Mouse (Mus musculus) stomach, embryonic 16.5 days (tissue): ENCODE data around the gene Picalm. TPM values are rescaled to one million over a fixed set of nuclear protein-coding genes. Genes with fewer than 3 reads are reported as not detected.

Source experiments
- ATAC-seq: fragments of 200-750 bp; cut with Nextera tagmentation; 2 replicates; pipeline ENCODE4 v1.8.0; 2017; ENCODE audit warnings: moderate number of reproducible peaks, moderate TSS enrichment; ENCODE audit not compliant: insufficient read depth, low FRiP score
- H3K27ac ChIP-seq: fragments of 300-500 bp; sonication (generic); 2 replicates; pipeline ENCODE4 v1.5.1; 2014; ENCODE audit warnings: low read length
- H3K27me3 ChIP-seq: fragments of 300-500 bp; sonication (generic); 2 replicates; pipeline ENCODE4 v1.6.1; 2014; ENCODE audit warnings: low read length, control low read depth, mixed read lengths; ENCODE audit not compliant: control insufficient read depth, insufficient read depth
- H3K36me3 ChIP-seq: fragments of 300-500 bp; sonication (generic); 2 replicates; pipeline ENCODE4 v1.6.1; 2014; ENCODE audit warnings: low read length; ENCODE audit not compliant: control insufficient read depth, insufficient read depth
- H3K4me1 ChIP-seq: fragments of 300-500 bp; sonication (generic); 2 replicates; pipeline ENCODE4 v1.6.1; 2014; ENCODE audit warnings: low read length, control low read depth, mixed read lengths; ENCODE audit not compliant: control insufficient read depth, insufficient read depth
- H3K4me2 ChIP-seq: fragments of 300-500 bp; sonication (generic); 2 replicates; pipeline ENCODE4 v1.6.1; 2014; ENCODE audit warnings: low read depth, low read length, mixed read lengths
- H3K4me3 ChIP-seq: fragments of 300-500 bp; sonication (generic); replicated peaks from 2 replicates; pipeline ENCODE4 v1.5.1; 2014; ENCODE audit warnings: mild to moderate bottlenecking, low read length
- H3K9ac ChIP-seq: fragments of 300-500 bp; sonication (generic); 2 replicates; pipeline ENCODE4 v1.6.1; 2014; ENCODE audit warnings: low read length
- H3K9me3 ChIP-seq: fragments of 300-500 bp; sonication (generic); replicated peaks from 2 replicates; pipeline ENCODE4 v1.6.1; 2016; ENCODE audit warnings: low read length, control low read depth; ENCODE audit not compliant: control insufficient read depth
- WGBS: fragments of 180-500 bp; shearing (Covaris S2); extraction: QIAGEN DNeasy Blood & Tissue Kit; methylation state at CpG from one replicate; pipeline ENCODE4 v1.1.7; 2014; 5-methylcytosine and 5-hydroxymethylcytosine counted together
- polyA plus RNA-seq: library from polyadenylated mRNA; unstranded; fragments of >200 nt; fragmentation: Nextera tagmentation; extraction: Ambion mirVana; gene quantifications from 2 replicates; pipeline ENCODE4 v1.2.1, GENCODE M21; 2015

The Picalm gene
- polyA plus RNA-seq, 1 experiment from 2014 or later = 46.9 TPM

DNA sequence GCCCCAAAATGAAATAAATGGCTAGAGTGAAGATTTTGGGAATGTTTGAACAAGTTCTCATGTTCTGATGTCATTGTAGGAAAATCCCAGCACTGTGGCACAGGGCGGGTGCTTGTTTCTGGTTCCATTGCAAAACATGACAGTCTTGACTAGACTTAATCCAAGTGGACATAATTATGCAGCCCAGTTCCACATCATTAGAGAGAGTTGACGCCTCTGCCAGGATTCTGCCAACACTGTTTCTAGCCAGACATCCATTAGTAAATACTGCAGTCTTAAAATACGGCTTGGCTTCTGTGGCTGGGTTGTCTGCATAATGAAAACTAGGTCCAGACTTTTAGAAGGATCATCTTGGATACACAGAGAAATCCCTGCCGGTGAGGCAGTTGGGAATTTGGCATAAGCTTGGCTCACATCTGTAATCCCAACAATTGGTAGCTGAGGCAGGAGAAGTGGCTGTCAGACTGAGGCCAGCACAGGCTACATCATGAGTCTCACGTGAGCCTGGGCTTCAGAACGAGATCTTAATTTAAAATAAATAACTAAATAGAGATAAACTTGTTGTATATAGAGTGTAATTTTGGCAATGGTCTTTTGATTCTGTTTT lies 34.1 kb upstream of the Picalm start:
- H3K4me3 ChIP-seq = no peak overlapping the region
- no peaks in the 10 kb centered on the region for H3K9me3 ChIP-seq
- no peak overlapping the region for H3K9ac ChIP-seq
- no peaks in the 10 kb centered on the region for H3K27me3 ChIP-seq
- WGBS = 47% methylated on average over 6 of the region's 6 CpGs
- no peak overlapping the region for H3K27ac ChIP-seq
- peak; percentile 78; the same call in 1 of the 2 replicates for ATAC-seq
- H3K4me1 ChIP-seq = peaks cover 3% of the 10 kb centered on the region; the same call in 1 of the 2 replicates
- H3K36me3 ChIP-seq = no peaks in the 10 kb centered on the region
- H3K4me2 ChIP-seq = no peak overlapping the region

DNA sequence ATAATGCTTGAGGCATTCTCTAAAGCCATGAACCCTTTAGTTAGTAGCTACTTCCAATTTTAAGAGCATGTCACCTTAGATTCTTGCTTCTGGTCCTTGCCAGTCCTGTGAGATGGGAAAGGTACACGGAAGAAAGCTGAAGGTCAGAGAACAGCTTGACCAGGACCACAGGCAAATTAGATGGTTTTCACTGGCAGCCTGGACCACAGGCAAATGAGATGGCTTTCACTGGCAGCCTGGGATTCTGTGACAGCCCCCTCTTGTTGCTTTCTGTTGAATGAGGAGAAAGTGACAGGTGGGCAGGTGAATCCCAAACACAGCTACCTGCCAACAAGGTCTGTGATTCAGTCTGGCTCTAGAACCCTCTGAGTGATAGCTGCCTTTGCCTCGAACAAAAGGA lies 33.4 kb upstream of the Picalm start:
- H3K4me2 ChIP-seq = no peak overlapping the region

DNA sequence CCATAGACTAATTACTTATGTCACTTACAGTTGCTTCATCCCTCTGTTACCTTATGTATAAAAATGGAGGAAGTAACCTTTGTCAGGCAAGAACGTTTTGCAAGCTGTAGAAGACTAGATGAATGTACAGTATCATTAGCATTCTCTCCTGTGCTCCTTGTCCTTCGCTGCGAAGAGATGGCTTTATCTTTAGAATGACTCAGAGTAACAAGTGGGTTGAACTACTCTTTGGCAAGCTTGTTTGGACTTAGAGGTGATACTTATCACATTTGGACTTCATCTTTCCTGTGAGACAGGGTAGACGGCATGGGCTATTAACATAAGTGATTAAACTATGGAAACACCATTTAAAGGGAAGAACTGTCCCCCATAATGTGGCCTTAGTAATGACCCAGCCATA lies 31.8 kb upstream of the Picalm start:
- Histone ChIP-seq H3K9ac (no peak overlapping the region), H3K27me3 (no peaks in the 10 kb centered on the region), H3K27ac (no peak overlapping the region), H3K4me3 (no peak overlapping the region), H3K9me3 (no peaks in the 10 kb centered on the region), H3K4me2 (no peak overlapping the region), H3K36me3 (no peaks in the 10 kb centered on the region), H3K4me1 (peaks cover 3% of the 10 kb centered on the region; the same call in 1 of the 2 replicates)
- 68% methylated on average over 4 of the region's 4 CpGs for WGBS
- ATAC-seq = no peak

More for the DNA sequence above, 33.4 kb upstream of the Picalm start:
- Histone ChIP-seq H3K4me1 (peaks cover 3% of the 10 kb centered on the region; the same call in 1 of the 2 replicates), H3K36me3 (no peaks in the 10 kb centered on the region), H3K27ac (no peak overlapping the region), H3K4me3 (no peak overlapping the region), H3K9ac (no peak overlapping the region), H3K9me3 (no peaks in the 10 kb centered on the region), H3K27me3 (no peaks in the 10 kb centered on the region)
- WGBS = 54% methylated on average over 2 of the region's 2 CpGs
- ATAC-seq = no peak

DNA sequence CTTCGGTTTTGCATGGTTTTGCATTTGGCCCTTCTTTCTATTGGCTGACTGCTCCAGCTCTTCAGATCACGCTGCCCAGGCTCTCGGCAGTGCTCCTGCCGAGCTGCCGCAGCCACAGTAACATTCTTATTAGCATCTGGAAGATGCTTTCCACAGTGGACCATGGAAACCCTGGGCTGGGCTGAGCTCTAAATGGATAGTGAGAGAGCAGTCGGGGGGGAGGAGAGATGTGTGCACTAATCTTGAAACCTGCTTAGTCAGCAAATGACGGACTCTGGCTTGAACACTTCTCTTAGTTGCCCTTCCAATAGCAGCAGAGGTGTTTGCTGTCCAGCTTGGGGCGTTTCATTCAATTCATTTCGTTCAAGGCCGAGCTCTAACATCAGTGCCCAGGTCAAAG lies 30.8 kb upstream of the Picalm start:
- Histone ChIP-seq H3K4me1 (peaks cover 3% of the 10 kb centered on the region; the same call in 1 of the 2 replicates), H3K27ac (no peak overlapping the region), H3K4me2 (no peak overlapping the region), H3K9ac (no peak overlapping the region), H3K27me3 (no peaks in the 10 kb centered on the region), H3K9me3 (no peaks in the 10 kb centered on the region), H3K4me3 (no peak overlapping the region), H3K36me3 (no peaks in the 10 kb centered on the region)
- no peak for ATAC-seq
- WGBS = 52% methylated on average over 10 of the region's 10 CpGs

DNA sequence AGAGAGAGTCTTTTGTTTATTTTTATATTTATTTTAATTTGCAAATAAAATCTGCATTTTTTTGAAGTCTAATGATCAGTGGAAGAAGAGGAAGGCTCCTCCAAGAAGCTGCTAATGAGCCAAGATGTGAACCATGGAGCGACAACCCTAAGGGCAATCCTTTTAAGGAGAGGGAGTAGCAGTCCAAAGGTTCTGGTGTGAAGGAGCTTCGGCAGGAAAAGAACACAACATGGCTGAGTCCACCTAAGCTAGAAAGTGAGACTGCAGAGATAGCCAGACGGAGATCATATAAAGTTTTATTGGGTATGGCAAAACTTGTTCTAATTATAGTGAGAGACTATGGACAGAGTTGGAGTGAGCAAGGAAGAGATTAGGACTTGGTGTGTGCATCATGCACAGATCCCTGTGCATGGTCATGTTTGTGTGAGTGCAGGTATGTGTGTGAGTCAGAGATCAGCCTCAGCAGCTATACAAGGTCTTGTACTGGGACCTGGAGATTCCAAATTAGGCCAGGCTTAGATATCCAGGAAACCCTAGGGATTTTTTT lies 29.3 kb upstream of the Picalm start:
- Histone ChIP-seq H3K9ac (no peak overlapping the region), H3K4me2 (no peak overlapping the region), H3K4me1 (peaks cover 3% of the 10 kb centered on the region; the same call in 1 of the 2 replicates), H3K9me3 (no peaks in the 10 kb centered on the region), H3K27ac (no peak overlapping the region), H3K36me3 (no peaks in the 10 kb centered on the region), H3K27me3 (no peaks in the 10 kb centered on the region), H3K4me3 (no peak overlapping the region)
- ATAC-seq = no peak
- WGBS = 85% methylated on average over 3 of the region's 3 CpGs

DNA sequence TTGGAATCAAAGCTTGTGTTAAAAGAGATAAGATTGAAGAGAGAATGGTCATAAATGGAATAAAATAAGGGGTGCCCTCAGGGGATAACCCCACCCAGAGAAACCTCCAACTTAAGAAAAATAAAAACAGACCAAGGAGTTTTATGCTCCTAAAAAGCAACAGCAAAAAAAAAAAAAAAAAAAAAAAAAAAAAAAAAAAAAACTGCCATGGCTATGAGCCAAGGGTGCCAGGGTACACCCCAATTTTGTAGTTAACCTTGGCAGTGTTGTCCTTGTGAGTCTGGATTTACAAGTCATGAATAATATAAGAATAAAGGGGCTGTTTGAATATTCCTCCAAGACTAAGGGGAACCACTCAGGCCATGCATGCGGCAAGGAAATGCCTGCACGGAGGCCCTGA lies 13.9 kb upstream of the Picalm start:
- no peak for ATAC-seq

DNA sequence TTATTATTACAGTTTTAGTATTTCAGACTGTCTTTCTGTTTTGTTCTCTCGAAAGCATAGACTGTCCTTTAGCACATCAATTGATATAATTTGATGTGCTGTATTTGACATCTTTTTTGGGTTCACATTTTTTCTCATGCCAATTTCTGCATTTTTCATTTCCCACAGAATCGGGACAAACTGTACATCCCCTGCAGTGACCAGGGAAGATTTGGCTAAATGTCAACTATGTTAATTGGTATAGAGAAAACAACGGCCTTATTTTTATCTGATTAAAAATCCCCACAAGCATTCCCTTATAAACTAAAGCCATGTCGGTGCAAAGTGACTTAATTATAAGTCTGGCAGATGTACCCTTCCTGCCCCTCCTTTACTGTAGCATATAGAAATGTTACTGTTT lies 9.9 kb upstream of the Picalm start:
- Histone ChIP-seq H3K36me3 (no peaks in the 10 kb centered on the region), H3K9me3 (no peaks in the 10 kb centered on the region), H3K4me2 (no peak overlapping the region), H3K4me3 (no peak overlapping the region), H3K4me1 (no peaks in the 10 kb centered on the region), H3K27ac (no peak overlapping the region), H3K27me3 (no peaks in the 10 kb centered on the region), H3K9ac (no peak overlapping the region)
- WGBS = 62% methylated on average over 4 of the region's 4 CpGs
- no peak for ATAC-seq

More for the DNA sequence above, 13.9 kb upstream of the Picalm start:
- Histone ChIP-seq H3K9ac (no peak overlapping the region), H3K36me3 (no peaks in the 10 kb centered on the region), H3K4me2 (no peak overlapping the region), H3K27me3 (no peaks in the 10 kb centered on the region), H3K4me3 (no peak overlapping the region), H3K9me3 (no peaks in the 10 kb centered on the region), H3K4me1 (no peaks in the 10 kb centered on the region), H3K27ac (no peak overlapping the region)
- 95% methylated on average over 2 of the region's 2 CpGs for WGBS

DNA sequence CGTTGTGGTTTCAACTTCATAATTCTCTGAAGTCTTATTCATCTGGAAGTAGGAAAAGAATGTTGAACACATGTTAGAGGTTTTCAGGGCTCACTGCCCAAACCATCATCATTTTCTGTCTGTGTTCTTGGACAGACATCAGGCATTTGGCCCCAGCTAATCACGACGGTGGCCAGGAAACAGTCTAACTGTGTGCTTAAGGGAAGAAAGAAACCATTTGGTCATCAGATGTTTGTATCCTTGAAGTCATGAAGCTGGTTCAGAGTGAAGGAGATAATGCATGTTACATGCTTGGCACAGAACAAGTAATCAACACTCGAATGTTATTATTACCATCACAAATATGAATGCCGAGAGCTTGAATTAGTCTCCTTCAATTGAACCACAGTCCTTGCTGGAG lies 5.0 kb upstream of the Picalm start:
- WGBS = 47% methylated on average over 5 of the region's 5 CpGs
- Histone ChIP-seq H3K36me3 (no peaks in the 10 kb centered on the region), H3K27ac (peak overlapping the region; percentile 68; the same call in 1 of the 2 replicates), H3K9me3 (no peaks in the 10 kb centered on the region), H3K27me3 (no peaks in the 10 kb centered on the region), H3K4me1 (peaks cover 3% of the 10 kb centered on the region; the same call in 1 of the 2 replicates), H3K4me3 (no peak overlapping the region), H3K9ac (no peak overlapping the region), H3K4me2 (no peak overlapping the region)
- peak; percentile 18; the same call in 1 of the 2 replicates for ATAC-seq

DNA sequence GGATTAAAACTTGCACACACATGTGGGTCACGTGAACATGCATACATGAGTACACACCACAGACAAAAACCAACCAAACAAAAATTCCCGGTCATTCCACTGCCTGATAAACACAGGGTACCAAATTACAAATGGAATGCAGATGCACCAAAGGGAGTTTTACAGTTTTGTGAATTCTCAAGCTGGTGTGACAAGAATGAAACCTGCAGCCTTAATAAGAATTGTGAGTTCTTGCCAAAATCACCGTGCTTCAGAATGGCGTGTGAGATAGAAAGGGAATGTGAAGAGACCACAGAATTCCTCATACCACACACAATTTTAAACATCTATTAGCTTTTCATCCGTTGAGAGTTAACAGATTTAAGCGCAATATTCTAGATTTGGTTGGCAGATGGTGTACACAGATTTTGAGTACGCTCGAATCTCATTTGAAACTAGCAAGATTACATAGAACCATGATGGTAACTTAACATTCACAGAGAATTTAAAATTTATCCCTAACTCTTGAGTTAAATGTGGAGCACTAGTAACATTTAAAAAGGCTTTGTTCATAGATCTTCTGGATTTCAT lies 1.3 kb upstream of the Picalm start:
- H3K4me1 ChIP-seq = peaks cover 4% of the 10 kb centered on the region
- 50% methylated on average over 8 of the region's 8 CpGs for WGBS
- peak overlapping the region; percentile 99 for H3K27ac ChIP-seq
- no peaks in the 10 kb centered on the region for H3K27me3 ChIP-seq
- H3K4me2 ChIP-seq = peak overlapping the region; percentile 75
- H3K4me3 ChIP-seq = peak overlapping the region; percentile 94
- no peak for ATAC-seq
- H3K9ac ChIP-seq = peak overlapping the region; percentile 99
- no peaks in the 10 kb centered on the region for H3K9me3 ChIP-seq
- H3K36me3 ChIP-seq = no peaks in the 10 kb centered on the region
